Mouse (Mus musculus): Measurements from ENCODE around the gene Igf2r.

The Igf2r gene

DNA sequence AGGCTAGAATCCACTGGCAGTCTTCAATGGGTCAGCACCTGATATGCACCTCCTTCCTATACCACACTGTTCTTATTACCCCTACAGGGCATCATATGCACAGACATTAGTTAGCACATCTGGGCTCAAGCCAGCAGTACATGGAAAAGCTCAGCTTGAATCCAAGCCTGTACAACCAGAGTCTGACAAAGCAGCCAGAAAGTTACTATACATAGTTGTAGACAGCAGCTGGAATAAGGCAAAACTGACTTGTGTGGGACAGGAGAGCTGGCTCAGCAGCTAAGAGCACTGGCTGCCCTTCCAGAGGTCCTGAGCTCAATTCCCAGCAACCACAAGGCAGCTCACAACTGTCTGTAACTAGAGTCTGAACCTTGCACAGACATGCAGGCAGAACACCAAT is 57.3 kb downstream of the Igf2r start:
- no peak overlapping the region for H3K4me3 ChIP-seq (replicated peaks; ENCODE audit: low read length)
- H3K27me3 ChIP-seq (ENCODE audit: insufficient read depth, low read length): no peaks in the 10 kb centered on the region
- H3K36me3 ChIP-seq (ENCODE audit: insufficient read depth, low read length): peaks cover 87% of the 10 kb centered on the region
- no peaks in the 10 kb centered on the region for H3K9me3 ChIP-seq (ENCODE audit: low read length)
- no peak for TF ChIP-seq POU5F1 (IDR thresholded peaks at IDR 0.05; ENCODE audit: borderline replicate concordance, low read length)
- no peaks in the 10 kb centered on the region for H3K4me1 ChIP-seq (replicated peaks; ENCODE audit: low read depth, low read length)

DNA sequence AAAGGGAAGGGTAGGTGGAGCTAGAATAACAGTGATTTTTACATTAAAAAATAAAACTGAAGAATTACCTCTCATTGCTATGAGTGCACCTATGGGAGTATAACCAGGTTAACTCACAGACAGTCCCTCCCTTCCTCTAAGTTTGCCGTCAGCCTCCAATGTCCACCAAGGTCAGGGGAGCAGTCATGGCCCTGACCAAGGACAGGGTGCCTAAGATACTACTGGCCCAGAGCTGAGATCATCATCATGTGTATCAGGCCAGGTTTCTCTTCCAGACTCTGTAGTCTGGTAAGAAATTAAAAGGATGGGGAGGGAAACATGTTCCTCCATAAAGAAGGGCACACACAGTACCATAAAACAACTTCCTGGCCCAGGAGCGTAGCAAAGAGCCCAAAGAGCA is 58.5 kb downstream of the Igf2r start:
- H3K9me3 ChIP-seq (ENCODE audit: low read length): no peaks in the 10 kb centered on the region
- no peaks in the 10 kb centered on the region for H3K27me3 ChIP-seq (ENCODE audit: insufficient read depth, low read length)
- peaks cover 75% of the 10 kb centered on the region for H3K36me3 ChIP-seq (ENCODE audit: insufficient read depth, low read length)
- no peak overlapping the region for H3K4me3 ChIP-seq (replicated peaks; ENCODE audit: low read length)
- H3K4me1 ChIP-seq (replicated peaks; ENCODE audit: low read depth, low read length): no peaks in the 10 kb centered on the region
- TF ChIP-seq CTCF (conservative IDR thresholded peaks at IDR 0.05; ENCODE audit: low read length): no peak
- TF ChIP-seq POU5F1 (IDR thresholded peaks at IDR 0.05; ENCODE audit: borderline replicate concordance, low read length): no peak
- no peak for TF ChIP-seq NANOG (IDR thresholded peaks at IDR 0.05; ENCODE audit: borderline replicate concordance, low read length)

GRCm38 (mm10) chr17:12710050-12710780 is 59.2 kb downstream of the Igf2r start:
- no peaks in the 10 kb centered on the region for H3K9me3 ChIP-seq (ENCODE audit: low read length)
- TF ChIP-seq NANOG (IDR thresholded peaks at IDR 0.05; ENCODE audit: borderline replicate concordance, low read length): no peak
- TF ChIP-seq POU5F1 (IDR thresholded peaks at IDR 0.05; ENCODE audit: borderline replicate concordance, low read length): no peak
- TF ChIP-seq CTCF (conservative IDR thresholded peaks at IDR 0.05; ENCODE audit: low read length): no peak

GRCm38 (mm10) chr17:12708398-12708797 is 61.1 kb downstream of the Igf2r start:
- Histone ChIP-seq H3K36me3 (ENCODE audit: insufficient read depth, low read length) (peaks cover 71% of the 10 kb centered on the region), H3K9me3 (ENCODE audit: low read length) (no peaks in the 10 kb centered on the region), H3K27me3 (ENCODE audit: insufficient read depth, low read length) (no peaks in the 10 kb centered on the region), H3K4me3 (replicated peaks; ENCODE audit: low read length) (no peak overlapping the region), H3K4me1 (replicated peaks; ENCODE audit: low read depth, low read length) (no peaks in the 10 kb centered on the region)
- no peak for TF ChIP-seq NANOG (IDR thresholded peaks at IDR 0.05; ENCODE audit: borderline replicate concordance, low read length)
- no peak for TF ChIP-seq CTCF (conservative IDR thresholded peaks at IDR 0.05; ENCODE audit: low read length)
- TF ChIP-seq POU5F1 (IDR thresholded peaks at IDR 0.05; ENCODE audit: borderline replicate concordance, low read length): no peak

More at GRCm38 (mm10) chr17:12710050-12710780, 59.2 kb downstream of the Igf2r start:
- Histone ChIP-seq H3K4me3 (replicated peaks; ENCODE audit: low read length) (no peak overlapping the region), H3K4me1 (replicated peaks; ENCODE audit: low read depth, low read length) (no peaks in the 10 kb centered on the region), H3K36me3 (ENCODE audit: insufficient read depth, low read length) (peaks cover 71% of the 10 kb centered on the region), H3K27me3 (ENCODE audit: insufficient read depth, low read length) (no peaks in the 10 kb centered on the region)

DNA sequence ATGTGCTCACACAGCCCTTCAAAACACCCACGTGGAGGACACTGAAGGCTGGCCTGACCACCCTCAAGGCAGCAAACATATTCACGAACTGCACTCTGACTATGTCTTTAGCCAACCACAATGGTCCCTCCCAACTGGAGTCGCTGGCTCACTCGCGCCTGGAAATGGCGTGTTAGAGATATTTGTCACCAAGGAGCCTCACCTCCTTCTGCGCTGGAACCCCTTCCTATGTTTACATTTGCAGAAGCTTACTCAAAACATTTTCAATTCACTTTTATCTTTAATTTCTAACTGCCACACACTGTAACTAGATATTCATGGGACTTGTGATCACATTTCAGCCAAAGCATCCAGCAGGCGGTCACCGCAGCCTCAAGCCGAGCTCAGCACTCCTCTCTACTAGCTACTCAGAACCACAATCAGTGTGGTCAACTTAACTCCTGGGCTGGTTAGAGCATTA is 62.8 kb downstream of the Igf2r start:
- Histone ChIP-seq H3K4me3 (replicated peaks; ENCODE audit: low read length) (no peak overlapping the region), H3K9me3 (ENCODE audit: low read length) (no peaks in the 10 kb centered on the region), H3K36me3 (ENCODE audit: insufficient read depth, low read length) (peaks cover 71% of the 10 kb centered on the region), H3K27me3 (ENCODE audit: insufficient read depth, low read length) (no peaks in the 10 kb centered on the region), H3K4me1 (replicated peaks; ENCODE audit: low read depth, low read length) (no peaks in the 10 kb centered on the region)
- TF ChIP-seq CTCF (conservative IDR thresholded peaks at IDR 0.05; ENCODE audit: low read length) (no peak), POU5F1 (IDR thresholded peaks at IDR 0.05; ENCODE audit: borderline replicate concordance, low read length) (no peak), NANOG (IDR thresholded peaks at IDR 0.05; ENCODE audit: borderline replicate concordance, low read length) (no peak)

DNA sequence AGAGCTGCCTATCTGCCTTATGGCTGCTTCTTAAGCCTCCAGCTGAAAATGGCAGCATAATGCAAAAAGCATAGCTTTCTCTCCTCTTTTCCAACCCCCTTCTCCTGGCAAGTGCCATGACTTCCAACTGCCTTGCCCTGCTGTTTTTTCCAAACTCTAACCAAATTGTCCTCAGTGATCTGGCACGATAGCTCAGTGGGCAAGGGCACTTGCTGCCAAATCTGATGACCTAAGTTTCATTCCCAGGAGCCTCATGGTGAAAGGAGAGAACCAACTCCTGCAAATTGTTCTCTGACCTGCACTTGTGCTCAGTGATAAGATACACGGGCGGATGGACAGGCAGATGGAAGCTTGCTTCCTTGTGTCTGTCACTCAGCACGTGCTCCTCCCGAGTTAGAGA is 66.6 kb downstream of the Igf2r start:
- H3K4me1 ChIP-seq (replicated peaks; ENCODE audit: low read depth, low read length): no peaks in the 10 kb centered on the region
- TF ChIP-seq NANOG (IDR thresholded peaks at IDR 0.05; ENCODE audit: borderline replicate concordance, low read length) (no peak), POU5F1 (IDR thresholded peaks at IDR 0.05; ENCODE audit: borderline replicate concordance, low read length) (no peak), CTCF (conservative IDR thresholded peaks at IDR 0.05; ENCODE audit: low read length) (no peak)

DNA sequence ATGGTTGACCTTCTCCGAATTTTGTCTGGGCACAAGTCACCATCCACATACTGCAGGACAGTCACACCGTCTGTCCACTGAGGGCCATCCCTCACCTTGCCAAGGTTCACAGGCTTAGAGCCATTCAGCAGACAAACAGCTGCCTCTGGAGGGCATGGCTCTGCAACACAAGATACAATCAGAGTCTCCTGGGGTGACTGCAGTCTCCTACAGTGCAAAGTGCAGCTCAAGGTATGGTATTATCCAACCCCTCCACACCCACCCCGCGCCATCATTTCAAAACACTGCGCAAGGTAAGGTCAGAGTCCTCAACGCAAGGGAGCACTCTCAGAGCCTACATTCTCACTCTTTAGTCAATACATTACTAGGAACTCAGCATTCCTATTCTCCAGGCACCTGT is 69.1 kb downstream of the Igf2r start:
- Histone ChIP-seq H3K4me3 (replicated peaks; ENCODE audit: low read length) (no peak overlapping the region), H3K4me1 (replicated peaks; ENCODE audit: low read depth, low read length) (no peaks in the 10 kb centered on the region), H3K9me3 (ENCODE audit: low read length) (no peaks in the 10 kb centered on the region), H3K36me3 (ENCODE audit: insufficient read depth, low read length) (peaks cover 97% of the 10 kb centered on the region), H3K27me3 (ENCODE audit: insufficient read depth, low read length) (no peaks in the 10 kb centered on the region)
- no peak for TF ChIP-seq CTCF (conservative IDR thresholded peaks at IDR 0.05; ENCODE audit: low read length)
- TF ChIP-seq NANOG (IDR thresholded peaks at IDR 0.05; ENCODE audit: borderline replicate concordance, low read length): no peak
- no peak for TF ChIP-seq POU5F1 (IDR thresholded peaks at IDR 0.05; ENCODE audit: borderline replicate concordance, low read length)

More for the DNA sequence above, 66.6 kb downstream of the Igf2r start:
- peaks cover 81% of the 10 kb centered on the region for H3K36me3 ChIP-seq (ENCODE audit: insufficient read depth, low read length)
- no peaks in the 10 kb centered on the region for H3K9me3 ChIP-seq (ENCODE audit: low read length)
- no peaks in the 10 kb centered on the region for H3K27me3 ChIP-seq (ENCODE audit: insufficient read depth, low read length)
- H3K4me3 ChIP-seq (replicated peaks; ENCODE audit: low read length): no peak overlapping the region

- peaks cover 96% of the 10 kb centered on the region for H3K36me3 ChIP-seq (ENCODE audit: insufficient read depth, low read length)
- peaks cover 13% of the 10 kb centered on the region for H3K4me1 ChIP-seq (replicated peaks; ENCODE audit: low read depth, low read length)
- no peaks in the 10 kb centered on the region for H3K27me3 ChIP-seq (ENCODE audit: insufficient read depth, low read length)
- H3K9me3 ChIP-seq (ENCODE audit: low read length): no peaks in the 10 kb centered on the region
- no peak for TF ChIP-seq POU5F1 (IDR thresholded peaks at IDR 0.05; ENCODE audit: borderline replicate concordance, low read length)
- TF ChIP-seq NANOG (IDR thresholded peaks at IDR 0.05; ENCODE audit: borderline replicate concordance, low read length): no peak
- TF ChIP-seq CTCF (conservative IDR thresholded peaks at IDR 0.05; ENCODE audit: low read length): no peak
- H3K4me3 ChIP-seq (replicated peaks; ENCODE audit: low read length): no peak overlapping the region
Measured at GRCm38 (mm10) chr17:12691899-12692298, 77.6 kb downstream of the Igf2r start.

DNA sequence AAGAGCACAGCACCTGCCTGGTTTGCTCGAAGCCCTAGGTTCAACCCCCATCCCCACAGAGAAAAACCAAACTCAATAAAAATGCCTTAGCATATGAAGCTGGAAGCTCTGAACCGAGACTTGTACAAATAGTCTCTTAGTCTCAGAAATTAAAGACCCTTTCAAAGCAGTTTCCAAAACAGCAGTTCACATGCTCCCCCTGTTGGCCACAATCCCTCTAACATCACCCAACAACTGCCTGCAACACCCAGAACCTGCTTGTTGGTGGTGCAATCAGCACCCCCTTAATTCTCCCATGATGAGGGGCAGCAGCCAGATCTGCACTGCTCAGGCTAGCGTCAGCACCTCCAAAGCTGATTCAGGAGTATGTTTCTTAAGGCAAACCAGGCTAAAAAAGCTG is 79.9 kb downstream of the Igf2r start:
- no peaks in the 10 kb centered on the region for H3K27me3 ChIP-seq (ENCODE audit: insufficient read depth, low read length)
- peaks cover 22% of the 10 kb centered on the region for H3K4me1 ChIP-seq (replicated peaks; ENCODE audit: low read depth, low read length)
- no peak overlapping the region for H3K4me3 ChIP-seq (replicated peaks; ENCODE audit: low read length)
- no peaks in the 10 kb centered on the region for H3K9me3 ChIP-seq (ENCODE audit: low read length)
- H3K36me3 ChIP-seq (ENCODE audit: insufficient read depth, low read length): peaks cover 99% of the 10 kb centered on the region
- TF ChIP-seq NANOG (IDR thresholded peaks at IDR 0.05; ENCODE audit: borderline replicate concordance, low read length): no peak
- TF ChIP-seq POU5F1 (IDR thresholded peaks at IDR 0.05; ENCODE audit: borderline replicate concordance, low read length): no peak
- no peak; the same call in 1 of the 2 replicates for TF ChIP-seq CTCF (conservative IDR thresholded peaks at IDR 0.05; ENCODE audit: low read length)
